Mouse (Mus musculus): ENCODE data around the gene Fzd1. TPM values are rescaled to one million over a fixed set of nuclear protein-coding genes. Genes with fewer than 3 reads are reported as not detected.

The Fzd1 gene
- 33.9 TPM for polyA plus RNA-seq (2014; fragmentation: Illumina TruSeq; extraction: RNeasy Lipid Tissue Mini Kit (QIAGEN cat#74804); ENCODE audit: low read depth, low replicate concordance)

DNA sequence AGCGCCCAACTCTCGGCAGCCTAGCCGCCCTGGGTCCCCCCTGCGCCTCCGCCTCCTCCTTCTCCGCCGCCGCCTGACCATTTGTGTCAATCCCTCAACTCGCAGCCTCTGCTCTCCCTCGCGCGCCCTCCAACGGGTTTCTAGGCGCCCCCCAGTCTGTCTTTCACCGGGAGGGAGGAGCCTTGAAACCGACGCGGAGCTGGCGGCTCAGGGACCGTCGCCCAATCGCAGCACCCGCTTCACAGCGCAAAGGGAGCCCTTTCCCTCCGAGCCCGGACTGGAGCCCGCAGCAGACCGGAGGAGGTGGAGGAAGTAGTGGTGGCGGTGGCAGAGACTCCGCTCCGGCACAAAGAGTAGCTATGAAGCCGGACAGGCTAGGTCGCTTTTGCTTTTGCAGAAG, at the start of gene Fzd1:
Gene Fzd1, minus strand, starts transcription at position 134 of the 400 bp plus-strand sequence.

All from kidney, adult 10 weeks (tissue).